Mouse (Mus musculus): ENCODE measurements around the gene Gm11237.
"Not testable (repeated sequence)": the region's sequence is repeated elsewhere in the genome, so short reads cannot be mapped to it uniquely, and the experiment has no call there.

The Gm11237 gene

DNA sequence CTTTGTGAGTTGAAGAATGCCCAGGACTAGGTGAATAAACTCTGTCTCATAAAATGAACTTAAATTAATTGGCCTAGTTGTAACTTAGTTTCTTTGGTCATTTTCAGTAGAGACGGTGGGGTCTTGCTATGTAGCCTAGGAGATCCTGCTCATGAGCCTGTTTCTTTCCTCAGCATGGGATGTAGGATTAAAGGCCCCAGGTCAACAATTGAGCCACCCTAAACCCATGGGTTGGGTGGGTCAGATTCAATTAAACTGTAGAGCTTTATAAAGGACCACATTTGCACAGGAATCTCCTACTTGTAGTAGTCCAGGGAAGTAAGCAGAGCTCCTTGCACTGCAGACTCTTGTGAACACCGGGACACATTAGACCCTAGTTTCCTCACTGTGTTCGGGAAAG is at the start of gene Gm11237:
TSS of gene Gm11237 (plus strand) at position 301 of the 400 bp plus-strand sequence.
- DNase-seq (ENCODE audit: low spot score in 2 of 2): not testable (repeated sequence)

DNA sequence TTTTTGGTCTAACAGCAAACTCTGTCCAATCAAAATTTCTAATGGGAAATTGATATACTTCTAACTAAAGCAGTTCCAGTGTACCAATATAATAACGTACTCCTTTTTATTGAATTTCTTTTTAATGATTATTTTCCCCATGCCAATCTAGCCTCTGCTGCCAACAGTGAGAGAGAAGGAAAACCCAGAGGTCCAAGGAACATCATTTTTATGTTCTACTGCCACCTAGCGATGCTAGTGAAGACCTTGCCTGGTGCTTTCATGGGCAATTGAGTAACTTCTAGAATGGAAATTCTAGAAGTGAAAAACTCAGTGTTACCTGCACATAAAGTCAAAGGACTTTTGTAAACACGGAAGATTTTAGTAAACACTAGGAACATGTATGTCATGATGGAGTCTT is 23.5 kb upstream of the Gm11237 start:
- DNase-seq (ENCODE audit: low spot score in 2 of 2): no peak

DNA sequence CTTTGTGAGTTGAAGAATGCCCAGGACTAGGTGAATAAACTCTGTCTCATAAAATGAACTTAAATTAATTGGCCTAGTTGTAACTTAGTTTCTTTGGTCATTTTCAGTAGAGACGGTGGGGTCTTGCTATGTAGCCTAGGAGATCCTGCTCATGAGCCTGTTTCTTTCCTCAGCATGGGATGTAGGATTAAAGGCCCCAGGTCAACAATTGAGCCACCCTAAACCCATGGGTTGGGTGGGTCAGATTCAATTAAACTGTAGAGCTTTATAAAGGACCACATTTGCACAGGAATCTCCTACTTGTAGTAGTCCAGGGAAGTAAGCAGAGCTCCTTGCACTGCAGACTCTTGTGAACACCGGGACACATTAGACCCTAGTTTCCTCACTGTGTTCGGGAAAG is 15.2 kb upstream of the Gm11237 start, which contains the start of gene Gm11238:
TSS of gene Gm11238 (plus strand) at position 301 of the 400 bp plus-strand sequence.
- DNase-seq (ENCODE audit: low spot score in 2 of 2): not testable (repeated sequence)

DNA sequence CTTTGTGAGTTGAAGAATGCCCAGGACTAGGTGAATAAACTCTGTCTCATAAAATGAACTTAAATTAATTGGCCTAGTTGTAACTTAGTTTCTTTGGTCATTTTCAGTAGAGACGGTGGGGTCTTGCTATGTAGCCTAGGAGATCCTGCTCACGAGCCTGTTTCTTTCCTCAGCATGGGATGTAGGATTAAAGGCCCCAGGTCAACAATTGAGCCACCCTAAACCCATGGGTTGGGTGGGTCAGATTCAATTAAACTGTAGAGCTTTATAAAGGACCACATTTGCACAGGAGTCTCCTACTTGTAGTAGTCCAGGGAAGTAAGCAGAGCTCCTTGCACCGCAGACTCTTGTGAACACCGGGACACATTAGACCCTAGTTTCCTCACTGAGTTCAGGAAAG is 15.0 kb downstream of the Gm11237 start, which contains the start of gene Gm11236:
TSS of gene Gm11236 (plus strand) at position 301 of the 400 bp plus-strand sequence.
- DNase-seq (ENCODE audit: low spot score in 2 of 2): not testable (repeated sequence)

DNA sequence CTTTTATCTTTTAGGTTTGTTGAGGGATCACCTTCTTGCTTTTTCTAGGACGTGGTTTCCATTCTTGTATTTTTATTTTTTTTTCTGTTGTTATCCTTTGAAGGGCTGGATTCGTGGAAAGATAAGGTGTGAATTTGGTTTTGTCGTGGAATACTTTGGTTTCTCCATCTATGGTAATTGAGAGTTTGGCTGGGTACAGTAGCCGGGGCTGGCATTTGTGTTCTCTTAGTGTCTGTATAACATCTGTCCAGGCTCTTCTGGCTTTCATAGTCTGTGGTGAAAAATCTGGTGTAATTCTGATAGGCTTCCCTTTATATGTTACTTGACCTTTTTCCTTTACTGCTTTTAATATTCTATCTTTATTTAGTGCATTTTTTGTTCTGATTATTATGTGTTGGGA is 39.1 kb downstream of the Gm11237 start:
- DNase-seq (ENCODE audit: low spot score in 2 of 2): peak in 1 of 2 experiments; percentile 3

DNA sequence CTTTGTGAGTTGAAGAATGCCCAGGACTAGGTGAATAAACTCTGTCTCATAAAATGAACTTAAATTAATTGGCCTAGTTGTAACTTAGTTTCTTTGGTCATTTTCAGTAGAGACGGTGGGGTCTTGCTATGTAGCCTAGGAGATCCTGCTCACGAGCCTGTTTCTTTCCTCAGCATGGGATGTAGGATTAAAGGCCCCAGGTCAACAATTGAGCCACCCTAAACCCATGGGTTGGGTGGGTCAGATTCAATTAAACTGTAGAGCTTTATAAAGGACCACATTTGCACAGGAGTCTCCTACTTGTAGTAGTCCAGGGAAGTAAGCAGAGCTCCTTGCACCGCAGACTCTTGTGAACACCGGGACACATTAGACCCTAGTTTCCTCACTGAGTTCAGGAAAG is 45.3 kb downstream of the Gm11237 start, which contains the start of gene Gm11239:
TSS of gene Gm11239 (plus strand) at position 301 of the 400 bp plus-strand sequence.
- not testable (repeated sequence) for DNase-seq (ENCODE audit: low spot score in 2 of 2)

All from spleen, postnatal 14 days (tissue).